Mouse (Mus musculus) embryo, embryonic 11.5 days (tissue): ENCODE measurements around the gene Olfr370.

ENCODE experiments used
- DNase-seq: peaks from one replicate; pipeline ENCODE4 v3.0.0-alpha.2; 2012; ENCODE audit warnings: low read depth, low spot score

The Olfr370 gene

DNA sequence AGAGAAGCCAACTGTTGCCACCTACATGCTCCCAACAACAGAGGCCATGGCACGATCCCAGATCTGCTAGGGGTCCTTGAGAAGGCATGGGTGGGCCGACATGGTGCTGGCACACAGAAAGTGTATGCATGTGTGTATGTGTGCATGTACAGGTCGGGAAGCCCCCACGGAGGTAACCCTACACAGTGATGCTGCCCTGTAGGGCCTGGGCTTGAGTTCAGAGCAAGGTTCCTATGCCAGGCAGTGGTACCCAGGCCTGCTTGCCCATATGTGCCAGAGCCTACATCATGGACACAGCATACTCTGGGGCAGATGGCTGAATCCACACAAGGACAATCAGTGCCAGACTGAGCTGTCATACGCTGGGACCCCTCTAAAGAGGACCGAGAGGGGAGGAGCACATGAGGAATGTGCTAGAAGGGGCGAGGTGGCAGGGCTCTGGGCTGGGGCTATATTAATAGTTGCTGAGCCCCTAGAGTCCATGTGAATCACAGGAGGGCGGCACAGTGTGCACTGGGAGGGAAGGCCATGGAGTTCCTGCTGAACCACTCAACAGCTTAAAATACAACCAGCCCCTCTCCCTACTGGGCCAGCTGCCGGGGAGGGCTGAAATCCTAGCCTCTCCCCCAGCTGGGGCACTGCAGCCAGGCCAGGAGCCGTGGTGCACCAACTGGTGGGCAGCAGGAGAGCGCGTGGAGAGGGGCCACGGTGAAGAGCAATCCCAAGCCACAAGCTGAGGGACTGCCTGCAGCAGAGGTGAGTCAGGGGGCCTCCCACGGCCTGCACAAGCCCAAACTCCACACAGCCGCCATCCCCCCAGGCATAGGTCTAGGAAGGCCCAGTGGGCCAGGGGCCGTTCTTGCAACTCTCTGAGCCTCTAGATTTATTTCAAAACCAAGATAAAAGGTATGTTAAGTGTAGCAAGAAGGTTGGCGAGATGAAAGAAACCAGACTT lies 40.3 kb downstream of the Olfr370 start:
- no peak for DNase-seq

- no peak for DNase-seq
Observed at GRCm38 (mm10) chr8:83576516-83576895, 40.9 kb downstream of the Olfr370 start.

DNA sequence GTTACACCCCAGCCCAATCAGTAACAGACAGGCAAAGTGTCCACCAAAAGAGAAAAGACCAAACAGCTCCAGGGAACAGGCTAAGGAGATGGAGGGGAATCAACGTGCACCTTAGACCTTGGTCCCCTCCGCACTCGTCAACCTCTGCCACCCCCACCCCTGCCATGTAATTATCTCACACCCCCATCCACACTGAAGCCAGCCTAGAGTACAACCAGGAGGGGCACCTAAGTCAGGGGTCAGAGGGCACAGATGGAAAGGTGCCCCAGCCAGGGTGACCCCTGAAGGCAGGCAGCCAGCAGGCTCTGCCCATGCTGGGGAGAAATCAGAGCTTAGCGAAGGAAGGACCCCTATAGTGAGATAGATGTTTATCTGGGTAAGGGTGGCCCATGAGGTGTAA lies 41.3 kb downstream of the Olfr370 start:
- no peak for DNase-seq

GRCm38 (mm10) chr8:83577384-83577791 lies 41.8 kb downstream of the Olfr370 start:
- DNase-seq = no peak

DNA sequence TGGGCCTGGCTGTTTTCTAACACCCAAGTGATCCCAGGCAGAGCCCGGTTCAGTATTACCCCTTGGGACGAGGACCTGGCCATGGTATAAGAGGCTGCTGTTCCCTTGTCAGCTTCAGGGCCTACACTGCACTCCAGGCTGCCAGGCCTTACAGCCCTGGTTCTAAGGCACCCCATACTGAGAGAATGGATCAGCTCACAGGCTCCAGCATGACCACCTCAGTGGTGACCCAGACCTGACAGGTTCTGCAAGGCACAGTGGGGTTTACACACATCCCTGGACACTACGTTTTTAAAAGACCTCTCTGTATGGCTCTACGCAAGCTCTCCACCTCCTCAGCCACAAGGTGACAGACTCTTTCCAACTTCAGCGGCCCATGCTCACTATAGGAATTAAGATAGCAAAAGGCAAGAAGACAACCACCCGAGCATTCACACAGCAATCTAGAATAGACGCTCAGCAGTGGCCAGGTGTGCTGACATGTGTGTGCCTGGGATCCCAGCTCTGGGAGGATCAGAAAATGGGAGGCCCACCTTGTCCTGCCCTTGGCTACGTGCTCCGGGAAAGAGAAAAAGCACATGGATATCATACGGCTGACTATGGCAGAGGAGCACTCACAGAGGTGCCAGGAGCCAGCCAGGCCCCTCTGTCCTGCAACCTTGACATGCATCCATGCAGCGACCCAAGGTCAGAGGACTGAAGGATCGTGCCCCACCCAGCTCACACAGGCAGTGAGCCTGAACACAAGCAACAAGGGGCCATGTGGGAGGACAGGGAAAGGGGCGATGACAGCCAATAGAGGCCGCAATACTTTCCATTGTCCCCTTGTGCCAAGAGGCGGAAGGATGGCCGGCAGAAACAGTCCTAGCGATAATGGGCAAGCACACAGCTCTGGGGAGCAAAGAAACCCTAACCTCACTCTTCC lies 42.8 kb downstream of the Olfr370 start:
- no peak for DNase-seq

DNA sequence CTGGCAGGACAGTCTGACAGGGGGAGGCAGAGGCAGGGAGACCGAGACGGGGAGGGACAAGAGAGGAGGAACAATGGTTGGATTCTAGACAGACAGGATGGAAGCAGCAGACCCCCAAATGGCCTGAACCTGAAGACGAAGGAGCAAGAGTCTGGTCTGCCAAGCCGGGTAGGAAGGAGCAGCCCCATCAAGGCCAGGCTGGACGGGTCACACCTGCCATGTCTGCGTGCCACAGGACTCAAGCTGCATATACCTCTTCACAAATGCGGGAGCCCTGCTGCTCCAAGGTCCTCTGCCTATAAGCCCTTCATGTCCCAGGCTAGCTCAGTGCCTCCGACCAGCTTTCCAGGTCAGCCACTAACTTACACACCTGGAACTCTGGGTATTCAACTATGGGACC lies 44.1 kb downstream of the Olfr370 start:
- no peak for DNase-seq

DNA sequence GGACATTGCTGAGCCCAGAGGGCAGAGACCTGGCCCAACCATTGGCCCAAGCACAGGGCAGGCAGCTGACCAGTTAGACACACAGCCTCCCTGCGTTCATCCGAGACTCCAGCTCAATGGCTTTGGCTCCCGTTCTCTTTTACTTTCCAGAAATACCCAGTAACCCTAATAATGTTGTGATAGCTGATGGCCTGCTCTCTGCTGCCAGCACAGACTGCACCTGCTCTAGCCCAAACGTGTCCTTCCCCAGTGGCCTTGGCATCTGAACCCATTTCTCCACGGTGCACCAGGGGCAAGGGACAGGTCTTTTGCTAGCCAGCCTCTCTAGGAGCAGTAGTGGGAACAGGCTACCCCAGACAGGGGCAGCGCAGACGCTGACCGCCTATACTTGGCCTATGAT lies 45.2 kb downstream of the Olfr370 start:
- DNase-seq = no peak

- no peak for DNase-seq
Observed at GRCm38 (mm10) chr8:83582226-83582625, 46.6 kb downstream of the Olfr370 start.

- no peak for DNase-seq
Observed at GRCm38 (mm10) chr8:83583236-83583635, 47.7 kb downstream of the Olfr370 start.

GRCm38 (mm10) chr8:83584771-83585170 lies 49.2 kb downstream of the Olfr370 start:
- DNase-seq = no peak

DNA sequence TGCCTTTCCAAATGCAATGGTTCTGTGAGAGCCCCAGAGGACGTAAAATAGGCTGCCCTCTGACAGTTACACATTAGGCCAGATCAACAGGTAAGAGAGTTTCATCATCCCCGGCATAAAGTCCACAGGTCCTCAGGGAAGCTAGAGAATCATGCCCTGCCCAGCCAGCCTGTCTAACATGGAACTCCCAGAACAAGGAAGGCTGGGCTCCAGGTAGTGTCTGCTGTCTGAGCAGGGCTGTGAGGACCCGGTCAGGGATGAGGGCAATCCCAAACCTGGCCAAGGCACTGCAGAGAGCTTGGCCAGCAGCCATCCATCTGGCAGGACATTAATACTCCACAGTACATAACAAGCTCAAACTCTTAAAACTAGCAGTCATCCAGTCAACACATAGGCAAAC lies 49.8 kb downstream of the Olfr370 start:
- DNase-seq = no peak

GRCm38 (mm10) chr8:83587644-83588043 lies 52.1 kb downstream of the Olfr370 start:
- no peak for DNase-seq

DNA sequence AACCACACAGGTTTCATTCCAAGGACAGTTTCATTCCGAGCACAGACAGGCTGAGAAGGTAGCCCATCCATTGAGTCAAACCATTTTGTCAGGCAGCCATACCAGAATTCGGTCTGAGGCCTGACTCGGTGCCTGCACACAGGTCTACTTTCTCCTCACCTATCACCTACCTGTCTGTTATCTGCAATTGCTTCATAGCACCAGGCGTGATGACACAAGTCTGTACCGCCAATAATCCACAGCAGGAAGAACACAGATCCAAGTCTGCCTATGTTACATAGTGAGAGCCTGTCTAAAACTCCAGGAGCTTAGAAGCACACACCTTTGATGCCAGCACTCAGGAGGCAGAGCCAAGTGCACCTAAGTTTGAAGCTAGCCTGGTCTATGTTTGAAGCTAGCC lies 53.3 kb downstream of the Olfr370 start:
- DNase-seq = no peak

DNA sequence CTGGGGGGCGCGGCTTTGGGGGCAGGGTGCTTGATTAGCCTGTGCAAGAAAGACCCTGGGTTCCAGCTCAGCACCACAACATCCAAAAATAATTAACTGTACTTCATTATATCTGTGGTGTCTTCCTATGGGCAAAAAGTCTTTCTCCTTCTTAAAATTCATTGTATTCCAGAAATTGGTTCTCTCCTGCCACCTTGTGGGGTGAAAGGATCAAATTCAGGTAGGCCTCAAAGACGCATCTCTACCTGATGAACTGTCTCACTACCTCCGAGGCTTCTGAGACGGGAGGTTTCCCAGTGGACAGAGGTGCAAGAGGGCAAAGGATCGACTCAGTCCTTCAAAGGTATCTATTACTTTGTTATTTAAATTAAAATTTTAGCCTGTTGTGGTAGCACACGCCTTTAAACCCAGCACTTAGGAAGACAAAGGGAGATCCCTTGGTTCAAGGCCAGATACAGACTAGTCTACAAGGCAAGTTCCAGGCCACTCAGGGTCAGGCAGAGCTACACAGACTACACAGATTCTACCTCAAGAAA lies 55.0 kb downstream of the Olfr370 start:
- no peak for DNase-seq

DNA sequence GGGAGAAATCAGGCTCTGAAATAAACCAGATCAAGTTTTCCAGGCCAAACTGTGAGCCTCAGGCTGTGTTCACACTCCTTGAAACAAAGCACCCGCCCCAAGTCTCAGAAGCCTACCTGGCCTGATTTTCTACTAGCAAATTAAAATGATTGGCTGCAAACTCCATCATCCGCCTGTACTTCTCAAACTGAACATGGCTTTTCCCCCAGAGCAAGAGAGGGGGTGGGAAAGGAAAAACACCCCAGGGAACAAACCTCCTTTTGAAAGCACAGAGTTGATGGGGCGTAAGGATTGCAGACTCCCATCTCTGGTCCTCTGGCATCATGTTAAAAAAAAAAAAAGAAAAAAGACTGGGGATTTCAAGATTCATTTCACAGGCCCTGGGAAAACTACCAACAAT lies 57.1 kb downstream of the Olfr370 start:
- no peak for DNase-seq

DNA sequence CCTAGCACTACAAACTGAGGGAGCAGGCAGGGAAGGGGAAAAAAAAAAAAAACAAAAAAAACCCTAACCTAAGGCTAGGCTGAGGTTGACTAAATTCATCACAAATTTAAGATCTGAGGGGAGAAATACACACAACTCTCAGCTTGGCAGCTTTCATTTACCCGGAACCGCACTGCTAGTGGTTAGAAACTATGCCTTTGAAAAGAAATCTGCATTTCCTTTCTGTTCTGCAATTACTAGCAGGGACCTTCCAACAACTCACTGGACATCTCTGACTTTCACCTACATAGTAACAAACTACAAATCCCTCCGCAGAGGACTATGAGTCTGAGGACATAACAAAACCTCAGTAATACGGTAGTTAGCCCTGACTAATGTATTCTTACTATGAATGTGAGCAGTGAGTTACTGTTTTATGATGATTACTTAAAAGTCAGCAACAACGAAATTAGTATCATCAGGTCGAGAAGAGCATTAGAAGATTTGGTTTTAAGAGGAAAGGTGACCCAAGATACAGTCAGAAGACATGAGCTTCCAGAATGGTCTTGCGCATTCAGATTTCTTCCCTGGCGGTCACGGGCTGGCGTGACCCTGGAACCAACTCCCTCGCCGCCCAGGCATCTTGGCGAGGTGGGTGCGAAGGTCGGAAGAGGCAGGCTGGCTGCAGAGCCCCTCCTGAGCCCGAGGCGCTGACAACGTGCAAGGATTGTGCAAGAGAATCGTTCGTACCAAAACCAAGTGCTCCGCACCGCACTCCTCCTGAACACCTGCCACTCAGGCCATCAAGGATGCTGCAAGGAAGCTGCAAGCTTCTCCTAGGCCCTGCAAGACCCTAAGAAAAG lies 58.0 kb downstream of the Olfr370 start:
- DNase-seq = no peak

GRCm38 (mm10) chr8:83594167-83595049 lies 58.8 kb downstream of the Olfr370 start:
- peak; percentile 95 for DNase-seq
